Mouse (Mus musculus): ENCODE data around the gene Slc13a4.

Slc13a4 gene

DNA sequence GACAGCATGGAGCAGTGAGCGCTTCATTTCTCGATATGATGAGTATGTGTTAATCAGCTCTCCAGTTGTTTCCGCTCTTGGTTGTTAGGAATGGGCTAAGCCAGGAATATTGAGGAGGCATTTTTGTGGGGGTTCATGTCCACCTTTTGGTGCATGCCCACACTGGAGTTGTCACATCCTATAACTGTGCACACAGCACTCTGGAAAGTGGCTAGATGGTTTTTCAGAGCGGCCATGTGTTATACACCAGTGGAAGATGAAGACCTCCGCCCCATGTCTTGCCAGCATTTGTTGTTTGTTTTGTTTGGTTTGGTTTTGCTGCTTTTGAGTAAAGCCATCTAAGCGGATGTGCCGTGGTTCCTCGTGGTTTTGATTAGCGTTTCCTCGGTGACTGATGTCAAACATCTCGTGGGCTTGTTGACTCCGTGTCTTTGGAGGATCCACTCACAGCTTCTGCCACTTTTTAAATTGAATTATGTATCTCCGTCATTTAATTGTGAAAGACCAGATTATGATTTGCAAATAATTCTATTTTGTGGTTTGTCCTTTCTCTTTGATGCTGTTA, 50.2 kb downstream of the Slc13a4 start:
- no peak for ATAC-seq (ENCODE audit: low TSS enrichment)

DNA sequence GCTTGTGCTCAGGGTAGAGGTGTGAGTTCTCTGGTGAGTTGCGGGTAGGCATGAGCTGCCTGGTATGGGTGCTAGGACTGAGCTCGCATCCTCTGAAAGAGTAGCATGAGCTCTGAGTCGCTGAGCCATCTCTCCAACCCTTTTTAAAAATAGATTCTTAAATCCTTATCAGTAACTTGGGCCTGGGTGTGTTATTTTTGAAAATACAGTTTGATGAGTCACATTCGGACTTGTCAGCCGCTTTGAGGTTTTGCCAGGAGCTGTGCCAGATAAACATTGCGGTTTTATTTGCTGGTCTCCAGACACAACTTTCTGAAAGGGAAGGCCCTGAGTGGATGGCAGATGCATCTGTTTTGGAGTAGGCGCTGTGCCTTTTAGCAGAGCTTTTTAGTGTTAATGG, 51.2 kb downstream of the Slc13a4 start:
- ATAC-seq (ENCODE audit: low TSS enrichment): no peak

DNA sequence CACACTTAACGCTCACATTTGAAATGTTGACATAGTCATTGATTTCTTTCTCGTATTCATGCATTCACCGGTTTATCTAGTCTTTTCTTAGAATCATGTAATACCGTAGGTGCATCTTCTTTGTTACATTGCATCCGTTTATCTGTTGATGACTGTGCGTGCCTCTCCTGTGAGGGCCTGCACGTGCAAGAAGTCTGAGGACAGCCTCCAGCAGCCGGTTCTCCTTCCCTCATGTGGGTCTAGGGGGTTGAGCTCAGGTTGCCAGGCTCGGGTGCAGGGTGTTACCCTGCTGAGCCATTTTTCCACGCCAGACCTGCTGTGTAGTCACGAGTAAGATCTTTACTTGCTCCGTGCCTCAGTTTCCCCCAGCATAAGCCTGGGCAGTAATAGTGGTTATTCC, 52.9 kb downstream of the Slc13a4 start:
- no peak for ATAC-seq (ENCODE audit: low TSS enrichment)

DNA sequence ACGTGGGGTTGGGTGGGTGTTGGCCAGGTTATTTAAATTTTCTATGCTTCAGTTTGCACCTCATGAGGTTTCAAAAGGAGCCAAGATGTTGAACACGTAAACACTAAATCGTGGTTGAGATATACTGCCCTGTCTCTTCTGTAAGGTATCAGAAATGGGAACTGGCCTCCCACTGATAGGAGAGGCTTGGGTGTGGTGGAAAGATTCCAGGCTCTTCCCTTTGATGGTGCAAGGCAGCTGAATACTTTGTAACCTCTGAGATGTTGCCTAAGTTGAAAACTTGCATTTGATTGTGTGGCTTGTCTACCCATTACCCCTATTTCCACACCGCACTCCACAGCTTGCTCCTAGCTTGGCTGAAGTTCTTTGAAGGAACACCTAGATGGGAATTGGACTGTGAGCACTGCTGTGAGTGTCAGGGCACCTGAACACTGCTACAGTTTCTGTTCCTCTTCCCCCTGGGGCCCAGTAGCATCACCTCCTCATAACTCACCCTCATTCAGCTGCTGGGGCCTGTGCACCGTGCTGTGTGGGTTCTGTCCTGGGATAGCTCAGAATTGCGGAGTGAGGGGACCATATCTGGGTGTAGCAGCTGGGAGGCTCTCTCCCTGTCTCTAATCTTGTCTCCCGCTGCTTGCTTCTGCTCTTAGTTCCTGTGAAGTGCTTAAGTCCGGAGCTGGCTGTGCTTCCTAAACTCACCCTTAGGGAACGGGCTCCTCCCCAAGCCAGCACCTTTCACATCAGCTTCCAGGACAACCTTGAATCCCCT, 53.6 kb downstream of the Slc13a4 start:
- ATAC-seq (ENCODE audit: low TSS enrichment): no peak

DNA sequence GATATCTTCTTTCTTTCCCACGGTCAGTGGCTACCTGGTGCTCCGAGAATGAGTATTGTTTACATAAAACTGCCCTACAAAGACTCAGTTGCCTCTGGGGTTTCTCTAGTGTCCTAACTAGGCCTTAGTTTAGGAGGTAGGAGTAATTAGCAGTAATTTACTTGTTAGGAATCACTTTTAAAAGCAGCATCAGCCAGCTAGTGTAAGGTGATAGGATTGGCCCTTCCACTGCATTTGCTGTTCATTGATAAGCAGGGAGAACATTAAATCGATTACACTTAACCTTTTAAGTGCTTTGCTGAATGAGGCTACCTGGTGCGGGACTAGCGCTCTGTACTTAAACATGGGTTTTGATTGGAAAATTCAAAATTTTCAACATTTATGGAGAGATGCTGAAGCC, 54.5 kb downstream of the Slc13a4 start:
- no peak for ATAC-seq (ENCODE audit: low TSS enrichment)

DNA sequence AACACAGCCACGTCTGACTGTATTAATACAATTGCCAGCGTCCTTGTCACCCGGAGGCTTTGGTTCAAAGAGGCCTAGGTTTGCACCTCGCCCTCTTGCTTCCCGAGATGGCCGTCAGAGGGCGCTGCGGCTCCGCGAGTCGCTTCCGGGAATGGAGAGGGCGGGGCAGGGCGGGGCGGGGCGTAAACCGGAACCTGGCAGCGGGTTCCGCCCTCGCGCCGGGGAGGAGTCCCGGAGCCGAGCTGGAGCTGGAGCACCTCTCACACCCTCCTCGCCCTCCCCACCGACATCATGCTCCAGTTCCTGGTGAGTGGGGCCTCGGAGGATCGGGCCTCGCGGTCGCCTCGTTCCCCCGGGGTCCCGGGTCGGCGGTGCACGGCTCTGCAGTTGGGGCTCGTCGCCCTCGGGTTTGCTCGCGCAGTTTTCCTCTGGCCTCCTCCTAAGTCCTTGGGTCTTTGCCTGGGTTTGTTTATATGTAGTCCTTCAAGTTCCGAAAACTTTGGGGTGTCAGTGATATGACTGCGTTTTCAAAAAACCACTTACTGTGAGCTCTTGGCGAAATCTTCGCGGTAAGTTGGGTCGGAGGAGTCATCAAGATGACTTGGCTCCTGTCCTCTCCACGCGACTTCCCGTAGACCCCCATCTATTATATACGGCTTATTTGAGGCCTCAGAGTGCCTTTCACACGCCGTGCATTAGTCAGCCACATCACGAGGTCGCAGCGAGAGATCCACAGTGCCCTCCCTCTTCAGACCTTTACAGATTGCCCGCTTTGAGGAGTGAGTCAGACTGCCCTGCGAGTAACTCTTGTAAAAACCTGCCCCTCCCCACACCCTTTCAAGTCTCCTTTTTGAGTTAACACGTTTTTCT, 55.2 kb downstream of the Slc13a4 start:
- ATAC-seq (ENCODE audit: low TSS enrichment): peak; percentile 91

DNA sequence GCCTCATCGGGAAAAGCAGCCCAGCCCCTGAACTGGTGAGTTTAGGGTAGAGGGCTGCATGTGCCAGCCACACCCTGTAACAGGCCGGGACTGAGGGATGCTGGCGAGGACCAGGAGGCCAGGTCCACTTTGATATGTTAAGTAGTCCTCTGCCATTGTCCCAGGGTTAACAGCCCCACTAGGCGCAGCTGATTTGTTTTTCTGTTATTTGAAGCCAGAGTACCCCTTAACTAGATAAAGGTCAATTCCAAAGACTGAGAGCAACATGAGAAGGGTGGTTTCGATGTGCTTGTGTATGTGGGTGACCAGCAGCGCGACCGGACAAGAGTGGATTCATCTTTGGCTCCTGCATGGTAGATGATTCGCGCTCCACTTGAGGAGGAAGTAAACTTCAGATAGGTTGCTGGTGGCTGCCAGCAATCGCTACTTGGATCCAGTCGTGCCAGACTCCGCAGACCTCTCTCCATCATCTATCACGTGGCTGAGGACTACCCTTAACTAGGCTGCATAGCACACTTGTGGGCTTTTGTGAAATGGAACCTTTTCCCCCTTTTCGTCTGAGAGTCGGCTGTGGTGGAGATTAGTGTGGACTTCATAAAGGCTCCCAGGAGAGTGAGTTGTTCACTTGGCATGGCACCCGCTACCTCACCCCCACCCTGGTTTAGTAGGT, 56.0 kb downstream of the Slc13a4 start:
- peak; percentile 42; the same call in 1 of the 2 replicates for ATAC-seq (ENCODE audit: low TSS enrichment)

DNA sequence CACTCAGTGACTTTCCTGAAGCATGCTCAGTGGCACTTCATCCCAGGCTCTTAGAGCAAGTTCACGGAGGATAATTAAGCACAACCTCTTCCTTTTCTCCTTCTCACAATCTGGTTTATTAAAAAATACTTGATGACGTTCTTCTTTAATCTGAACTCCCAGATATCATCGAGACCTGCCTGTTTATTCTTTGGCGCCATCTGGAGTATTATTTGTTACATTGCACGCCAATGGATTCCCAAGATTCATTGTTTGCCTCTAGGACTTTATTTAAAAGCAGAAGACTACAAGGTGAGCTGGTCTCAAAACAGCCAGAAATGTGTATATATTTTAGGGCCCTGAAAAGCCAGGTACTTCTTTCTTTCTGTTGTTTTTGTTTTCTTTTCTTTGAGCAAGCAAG, 62.8 kb downstream of the Slc13a4 start:
- 0 out of 2 replicates have a peak, but pooled peaks have one; percentile 47 for ATAC-seq (ENCODE audit: low TSS enrichment)

DNA sequence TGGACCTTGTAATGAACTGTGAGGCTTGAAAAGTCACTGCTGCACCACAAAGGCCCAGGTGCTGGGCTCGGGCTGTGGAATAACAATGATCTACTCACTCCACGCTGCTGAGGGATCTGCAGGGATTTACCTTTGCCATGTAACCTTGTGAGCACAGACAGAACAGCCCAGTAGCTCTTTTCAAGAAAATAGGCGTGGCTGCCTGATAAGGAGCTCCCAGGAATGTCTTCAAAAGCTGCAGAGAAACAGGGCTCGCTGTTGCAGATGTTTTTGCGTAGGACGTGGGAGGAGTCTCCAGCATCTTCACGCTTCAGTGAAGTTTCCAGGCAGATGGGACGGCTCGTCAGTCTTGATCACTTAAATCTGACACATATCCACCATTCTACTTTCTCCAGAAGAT, 63.9 kb downstream of the Slc13a4 start:
- no peak for ATAC-seq (ENCODE audit: low TSS enrichment)

DNA sequence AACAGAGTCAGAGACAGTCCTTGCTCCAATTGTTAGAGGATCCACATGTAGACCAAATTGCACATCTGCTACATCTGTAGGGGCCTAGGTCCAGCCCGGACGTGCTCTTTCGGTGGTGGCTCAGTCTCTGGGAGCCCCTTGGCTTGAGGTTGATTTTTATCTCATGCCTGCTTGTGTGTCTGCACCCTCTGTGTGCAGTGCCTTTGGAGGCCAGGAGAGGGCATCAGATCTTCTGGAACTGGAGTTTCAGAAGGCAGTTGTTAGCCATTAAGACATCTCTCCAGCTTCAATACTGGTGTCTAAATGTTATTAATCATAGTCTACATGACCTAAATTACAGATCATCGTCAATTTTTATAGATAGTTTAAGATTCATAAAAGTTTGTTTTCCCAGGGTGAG, 64.7 kb downstream of the Slc13a4 start:
- ATAC-seq (ENCODE audit: low TSS enrichment): no peak

DNA sequence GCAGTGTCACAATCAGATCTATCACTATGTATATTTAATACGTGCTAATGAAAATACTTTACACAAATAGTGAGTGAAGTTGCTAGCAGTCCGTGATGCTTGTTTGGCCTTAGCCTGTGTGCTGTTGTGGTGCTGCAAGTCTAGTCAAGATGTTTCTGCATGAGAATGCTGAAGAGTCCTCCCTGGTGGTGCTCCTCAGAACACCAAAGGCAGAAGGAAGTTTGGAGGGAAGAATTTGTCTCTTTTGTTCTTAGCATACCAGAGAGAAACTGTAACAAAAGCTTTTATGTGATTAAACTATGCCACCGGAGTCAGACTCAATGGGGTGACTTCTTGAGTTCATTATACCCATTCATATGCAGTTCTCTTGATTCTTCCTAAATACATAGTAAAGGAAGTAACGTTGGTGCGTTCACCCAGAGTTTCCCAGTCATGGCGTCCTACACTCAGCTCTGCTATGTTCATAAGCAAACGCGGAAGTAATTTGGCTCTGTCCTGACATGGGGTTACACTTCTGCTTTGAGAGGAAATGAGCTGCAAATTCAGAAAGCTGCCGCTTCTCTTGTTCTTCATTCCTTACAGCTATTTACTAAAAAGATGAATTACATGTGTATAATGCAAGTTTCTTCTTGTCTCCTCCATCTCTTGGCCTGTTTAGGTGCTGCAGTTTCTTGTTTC, 71.7 kb downstream of the Slc13a4 start:
- ATAC-seq (ENCODE audit: low TSS enrichment): no peak

DNA sequence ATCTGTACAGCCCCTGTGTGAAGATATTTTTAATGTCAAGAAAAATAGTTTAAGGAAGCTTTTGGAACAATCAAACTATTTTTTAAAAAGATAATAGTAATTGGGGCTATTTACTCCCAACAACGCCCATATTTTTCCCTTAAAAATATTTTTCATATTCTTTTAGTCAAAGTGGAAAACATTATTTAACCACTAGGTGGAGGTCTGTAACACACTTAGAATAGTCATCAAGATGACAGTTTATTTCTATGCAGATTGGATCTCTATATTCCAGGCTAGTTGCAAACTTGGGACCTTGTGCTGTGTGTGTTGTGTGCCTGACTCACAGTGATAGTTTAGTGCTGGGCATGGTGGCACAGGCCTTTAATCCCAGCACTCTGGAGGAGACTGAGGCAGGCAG, 78.5 kb downstream of the Slc13a4 start:
- peak; percentile 41; the same call in 1 of the 2 replicates for ATAC-seq (ENCODE audit: low TSS enrichment)

DNA sequence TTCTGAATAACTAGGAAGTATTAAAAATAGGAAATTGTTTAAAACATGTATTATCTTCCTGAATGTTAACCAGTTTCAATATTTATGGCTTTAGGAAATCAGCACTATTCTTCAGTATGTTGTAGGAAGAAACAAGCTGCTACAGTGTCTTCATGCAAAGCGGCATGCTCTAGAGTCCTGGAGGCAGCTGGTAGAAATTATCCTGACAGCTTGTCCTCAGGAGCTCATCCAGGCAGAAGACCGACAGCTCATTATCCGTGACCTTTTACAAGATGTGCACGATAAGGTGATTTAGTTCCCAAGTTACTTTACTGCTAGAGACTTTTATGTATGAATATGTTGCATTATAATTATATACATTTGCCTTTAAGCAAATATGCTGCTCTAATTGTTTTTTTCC, 82.2 kb downstream of the Slc13a4 start:
- no peak for ATAC-seq (ENCODE audit: low TSS enrichment)
